Mouse (Mus musculus) bone marrow macrophage, adult 2 months (primary cell): ENCODE measurements around the gene Psmd2.

Experiments
- CTCF ChIP-seq: IDR thresholded peaks from 2 replicates; pipeline ENCODE4 v1.5.1; 2012; ENCODE audit warnings: low read depth, mild to moderate bottlenecking, low read length, moderate library complexity
- POLR2A ChIP-seq: IDR thresholded peaks from 2 replicates; pipeline ENCODE4 v1.6.1; 2012; ENCODE audit warnings: mild to moderate bottlenecking, low read depth, low read length, borderline replicate concordance

GRCm38 (mm10) chr16:20619541-20620398 lies 31.7 kb upstream of the Psmd2 start:
- no peak for TF ChIP-seq POLR2A
- no peak for TF ChIP-seq CTCF
